Mouse (Mus musculus): ENCODE measurements around the gene Zmiz1.

DNA sequence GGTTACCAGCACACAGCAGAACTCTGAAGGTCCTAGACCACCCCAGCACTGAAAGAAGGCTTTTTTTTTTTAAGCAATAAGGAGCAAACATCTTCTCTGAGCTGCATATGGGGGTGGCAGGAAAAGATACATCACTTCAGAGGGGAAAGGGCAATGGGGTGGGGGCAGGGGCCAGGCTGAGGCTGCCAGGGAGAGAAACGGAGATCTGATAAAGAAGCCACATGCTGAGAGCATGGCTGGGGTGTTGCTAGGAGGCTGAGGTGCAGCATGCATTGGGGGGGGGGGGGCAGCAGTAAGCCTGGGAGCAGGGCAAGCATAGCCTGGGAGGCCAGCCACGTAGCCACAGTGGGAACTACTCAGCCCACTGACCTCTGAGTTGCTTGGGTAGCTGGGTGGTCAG lies 16.3 kb upstream of the Zmiz1 start:
- TF ChIP-seq POLR2A (IDR thresholded peaks at IDR 0.05; ENCODE audit: borderline replicate concordance, low read depth, low read length): no peak
- TF ChIP-seq CTCF (IDR thresholded peaks at IDR 0.05; ENCODE audit: low read depth, low read length): no peak

All from bone marrow macrophage, adult 2 months (primary cell).